Mouse (Mus musculus) CD4-positive, CD25-positive, alpha-beta regulatory T cell (primary cell): ENCODE measurements around the gene Klk1b8. TPM values are rescaled to one million over a fixed set of nuclear protein-coding genes. Genes with fewer than 3 reads are reported as not detected.

ENCODE experiments used
- polyA plus RNA-seq: library from polyadenylated mRNA; unstranded; fragments of 100-300 nt; shearing (Covaris generic); gene quantifications from one replicate; pipeline ENCODE4 v1.2.1, GENCODE M21; 2017

Gene Klk1b8
- not detected for polyA plus RNA-seq

DNA sequence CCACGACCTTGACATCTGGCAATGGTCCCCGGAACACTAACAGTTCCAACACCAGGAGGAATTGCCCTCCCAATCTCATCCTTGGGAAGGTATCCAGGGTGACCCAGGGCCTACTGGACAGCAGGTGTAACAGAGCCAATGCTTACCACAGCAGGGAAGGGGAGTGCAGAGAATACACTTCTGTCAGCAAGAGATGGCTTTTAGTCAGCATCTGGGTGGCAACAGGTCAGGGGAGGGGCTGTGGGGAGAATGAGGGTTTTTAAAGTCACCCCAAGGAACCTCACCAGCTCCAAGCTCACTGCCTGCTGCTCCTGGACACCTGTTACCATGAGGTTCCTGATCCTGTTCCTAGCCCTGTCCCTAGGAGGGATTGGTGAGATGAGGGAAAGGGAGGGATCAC lies at the start of gene Klk1b8:
Gene Klk1b8 (plus strand): TSS at position 301 of the 400 bp plus-strand sequence.

DNA sequence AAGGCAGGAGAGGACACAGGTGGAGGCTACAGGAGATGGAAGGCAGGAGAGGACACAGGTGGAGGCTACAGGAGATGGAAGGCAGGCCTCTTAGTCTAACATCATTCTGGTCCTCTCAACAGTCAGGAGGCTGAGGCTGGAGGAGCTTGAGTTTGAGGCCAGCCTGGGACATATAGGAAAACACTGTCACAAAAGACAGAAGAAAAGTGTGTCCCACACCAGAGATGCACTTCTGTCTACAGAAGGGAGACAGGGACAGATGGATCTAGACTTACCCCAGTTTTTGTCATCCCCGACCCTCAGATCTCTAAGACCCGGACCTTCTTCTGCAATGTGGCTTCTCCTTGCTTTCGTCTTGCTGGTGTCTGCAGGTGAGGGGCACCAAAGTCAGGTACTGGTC lies 17.0 kb upstream of the Klk1b8 start, which contains the start of gene Klk15:
Gene Klk15 (plus strand): TSS at position 301 of the 400 bp plus-strand sequence.

DNA sequence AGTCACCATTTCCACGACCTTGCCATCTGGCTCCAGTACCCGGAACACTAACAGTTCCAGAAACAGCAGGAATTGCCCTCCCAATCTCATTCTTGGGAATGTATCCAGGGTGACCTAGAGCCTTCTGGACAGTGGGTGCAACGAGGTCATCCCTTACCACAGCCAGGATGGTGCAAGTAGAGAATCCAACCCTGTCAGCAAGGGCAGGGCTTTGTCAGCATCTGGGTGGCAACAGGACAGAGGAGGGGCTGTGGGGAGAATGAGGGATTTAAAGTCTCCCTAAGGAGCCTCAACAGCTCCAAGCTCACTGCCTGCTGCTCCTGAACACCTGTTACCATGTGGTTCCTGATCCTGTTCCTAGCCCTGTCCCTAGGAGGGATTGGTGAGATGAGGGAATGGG lies 16.0 kb downstream of the Klk1b8 start, which contains the start of gene Klk1b1:
Gene Klk1b1 (plus strand): TSS at position 301 of the 400 bp plus-strand sequence.

DNA sequence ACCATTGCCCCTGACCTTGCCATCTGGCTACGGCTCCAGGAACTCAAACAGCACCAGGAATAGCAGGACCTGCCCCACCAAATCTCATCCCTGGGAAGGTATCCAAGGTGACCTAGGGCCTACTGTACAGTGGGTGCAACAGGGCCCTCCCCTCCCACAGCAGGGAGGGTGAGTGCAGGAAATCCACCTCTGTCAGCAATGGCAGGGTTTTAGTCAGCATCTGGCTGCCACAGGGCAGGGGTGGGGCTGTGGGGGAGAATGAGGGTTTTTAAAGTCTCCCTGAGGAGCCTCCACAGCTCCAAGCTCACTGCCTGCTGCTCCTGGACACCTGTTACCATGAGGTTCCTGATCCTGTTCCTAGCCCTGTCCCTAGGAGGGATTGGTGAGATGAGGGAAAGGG lies 25.3 kb downstream of the Klk1b8 start, which contains the start of gene Klk1b9:
Gene Klk1b9 (plus strand): TSS at position 301 of the 400 bp plus-strand sequence.

DNA sequence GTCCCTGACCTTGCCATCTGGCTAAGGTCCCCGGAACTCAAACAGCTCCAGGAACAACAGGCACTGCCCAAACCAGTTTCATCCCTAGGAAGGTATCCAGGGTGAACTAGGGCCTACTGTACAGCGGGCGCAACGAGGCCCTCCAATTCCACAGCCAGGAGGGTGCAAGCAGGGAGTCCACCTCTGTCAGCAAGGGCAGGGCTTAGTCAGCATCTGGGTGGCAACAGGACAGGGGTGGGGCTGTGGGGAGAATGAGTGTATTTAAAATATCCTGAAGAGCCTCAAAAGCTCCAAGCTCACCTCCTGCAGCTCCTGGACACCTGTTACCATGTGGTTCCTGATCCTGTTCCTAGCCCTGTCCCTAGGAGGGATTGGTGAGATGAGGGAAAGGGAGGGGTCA lies 45.1 kb downstream of the Klk1b8 start, which contains the start of gene Klk1b11:
Gene Klk1b11 (plus strand): TSS at position 301 of the 400 bp plus-strand sequence.

Other genes with a start within 250 kb of the Klk1b8 start
- not detected for gene Klk13, start 238.1 kb upstream of the Klk1b8 start, polyA plus RNA-seq
- gene Klk12, start 181.8 kb upstream of the Klk1b8 start, polyA plus RNA-seq, result not detected
- 0.16 TPM for gene Klk11, start 176.1 kb upstream of the Klk1b8 start, polyA plus RNA-seq
- gene Klk10, start 169.6 kb upstream of the Klk1b8 start, polyA plus RNA-seq, result 0.17 TPM
- gene Klk9, start 158.8 kb upstream of the Klk1b8 start, polyA plus RNA-seq, result 0.39 TPM
- 101 TPM for gene Klk8, start 153.1 kb upstream of the Klk1b8 start, polyA plus RNA-seq
- 0.10 TPM for gene Klk7, start 139.4 kb upstream of the Klk1b8 start, polyA plus RNA-seq
- not detected for gene Klk6, start 126.2 kb upstream of the Klk1b8 start, polyA plus RNA-seq
- gene Klk5, start 108.7 kb upstream of the Klk1b8 start, polyA plus RNA-seq, result not detected
- not detected for gene Klk4, start 69.5 kb upstream of the Klk1b8 start, polyA plus RNA-seq
- gene Klk15, start 16.9 kb upstream of the Klk1b8 start, polyA plus RNA-seq, result not detected
- not detected for gene Klk1b1, start 16.1 kb downstream of the Klk1b8 start, polyA plus RNA-seq
- 0.55 TPM for gene Klk1b9, start 25.4 kb downstream of the Klk1b8 start, polyA plus RNA-seq
- not detected for gene Klk1b11, start 45.2 kb downstream of the Klk1b8 start, polyA plus RNA-seq
- gene Klk1b26, start 61.5 kb downstream of the Klk1b8 start, polyA plus RNA-seq, result not detected
- 1.2 TPM for gene Klk1b27, start 101.6 kb downstream of the Klk1b8 start, polyA plus RNA-seq
- not detected for gene Klk1b21, start 151.7 kb downstream of the Klk1b8 start, polyA plus RNA-seq
- not detected for gene Klk1b22, start 162.0 kb downstream of the Klk1b8 start, polyA plus RNA-seq
- not detected for gene Klk1b16, start 186.1 kb downstream of the Klk1b8 start, polyA plus RNA-seq
- gene Klk1b24, start 237.6 kb downstream of the Klk1b8 start, polyA plus RNA-seq, result not detected
- gene Klk1b3, start 247.5 kb downstream of the Klk1b8 start, polyA plus RNA-seq, result not detected